Mouse (Mus musculus) cerebellum, adult 9-11 months (tissue): ENCODE data around the gene Vmn1r210.
"Not testable (repeated sequence)": the region's sequence is repeated elsewhere in the genome, so short reads cannot be mapped to it uniquely, and the experiment has no call there.

Experiments used
- DNase-seq: peaks from one replicate; pipeline ENCODE4 v3.0.0; 2022

The Vmn1r210 gene

GRCm38 (mm10) chr13:22831248-22831647 lies at the start of gene Vmn1r210:
TSS of gene Vmn1r210 (minus strand) at chr13:22831348.
- DNase-seq = no peak

- DNase-seq = no peak
Observed at GRCm38 (mm10) chr13:22879257-22879656, 48.1 kb upstream of the Vmn1r210 start.

- DNase-seq = no peak
Observed at GRCm38 (mm10) chr13:22857461-22857860, 26.3 kb upstream of the Vmn1r210 start, which contains the start of gene Vmn1r211. TSS of gene Vmn1r211 (minus strand) at chr13:22857561.

- DNase-seq = no peak
Observed at GRCm38 (mm10) chr13:22854760-22855159, 23.6 kb upstream of the Vmn1r210 start.

- DNase-seq = no peak
Observed at GRCm38 (mm10) chr13:22846798-22847197, 15.7 kb upstream of the Vmn1r210 start.

- not testable (repeated sequence) for DNase-seq
Observed at GRCm38 (mm10) chr13:22844304-22844703, 13.2 kb upstream of the Vmn1r210 start.

GRCm38 (mm10) chr13:22829395-22829794 lies 1.8 kb downstream of the Vmn1r210 start:
- DNase-seq = not testable (repeated sequence)

GRCm38 (mm10) chr13:22821601-22822000 lies 9.5 kb downstream of the Vmn1r210 start:
- DNase-seq = not testable (repeated sequence)

GRCm38 (mm10) chr13:22809582-22809981 lies 21.6 kb downstream of the Vmn1r210 start, which contains the start of gene Vmn1r209:
TSS of gene Vmn1r209 (minus strand) at chr13:22809682.
- DNase-seq = not testable (repeated sequence)

- DNase-seq = not testable (repeated sequence)
Observed at GRCm38 (mm10) chr13:22788096-22788495, 43.1 kb downstream of the Vmn1r210 start.

- not testable (repeated sequence) for DNase-seq
Observed at GRCm38 (mm10) chr13:22784159-22784558, 47.0 kb downstream of the Vmn1r210 start.

- not testable (repeated sequence) for DNase-seq
Observed at GRCm38 (mm10) chr13:22777300-22777699, 53.8 kb downstream of the Vmn1r210 start, which contains the start of gene Vmn1r208. TSS of gene Vmn1r208 (minus strand) at chr13:22777400.
